ENCODE assay signal across 8 mouse cellular contexts in the genomic region with DNA sequence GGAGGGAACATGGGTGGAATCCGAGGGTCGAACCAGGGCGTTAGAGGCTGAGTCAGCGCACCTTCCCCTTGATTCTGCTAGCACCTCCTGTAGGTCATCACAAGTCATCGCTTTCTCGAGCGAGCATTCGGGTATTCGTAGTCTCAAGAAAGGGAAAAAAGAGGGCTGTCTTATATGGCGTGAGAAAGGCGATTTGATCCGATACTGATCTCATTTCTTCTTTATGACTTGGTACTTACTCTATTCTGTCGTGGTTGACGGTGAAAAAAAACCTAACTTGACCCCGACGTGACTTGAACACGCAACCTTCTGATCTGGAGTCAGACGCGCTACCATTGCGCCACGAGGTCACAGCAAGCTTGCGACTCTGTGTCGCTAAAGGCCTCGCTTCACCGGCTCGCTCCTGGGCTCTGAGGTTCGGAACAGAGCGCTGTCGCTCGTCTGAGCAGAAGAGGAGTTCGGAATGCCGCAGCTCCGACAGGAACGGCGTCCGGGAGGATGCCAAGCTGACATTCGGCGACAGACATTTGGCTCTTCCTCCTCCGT. TPM values are rescaled to one million over a fixed set of nuclear protein-coding genes. Genes with fewer than 3 reads are reported as not detected.
A peak's percentile ranks its signal among the peaks of the same experiment; 100 is the strongest.
DNase-seq lines count a peak whose midpoint lies in the region; ATAC-seq and TF ChIP-seq lines count a peak whose summit lies in the region.

No protein-coding gene starts in this region.

- no peaks in the 10 kb centered on the region for H3K36me3 ChIP-seq in embryonic facial prominence, embryonic 14.5 days (ENCODE audit: control insufficient read depth, insufficient read depth, low read length)
- H3K36me3 ChIP-seq in heart, adult 2 months (ENCODE audit: control insufficient read depth, insufficient read depth, low read length): no peaks in the 10 kb centered on the region
- no peaks in the 10 kb centered on the region for H3K36me3 ChIP-seq in kidney, adult 2 months (ENCODE audit: control insufficient read depth, insufficient read depth, low read length)
- H3K36me3 ChIP-seq in limb, embryonic 11.5 days (ENCODE audit: control insufficient read depth, insufficient read depth, low read length): no peaks in the 10 kb centered on the region
- H3K36me3 ChIP-seq in midbrain, embryonic 13.5 days: no peaks in the 10 kb centered on the region
- no peaks in the 10 kb centered on the region for H3K36me3 ChIP-seq in small intestine, adult 2 months (ENCODE audit: control insufficient read depth, insufficient read depth, low read length)

- DNase-seq in 3T3-L1 (ENCODE audit: low read depth, low spot score): peak; percentile 90
- DNase-seq in adrenal gland, postnatal 4 days (ENCODE audit: low spot score in 2 of 2): peak; percentile 70 to 83
- peak; percentile 90 for DNase-seq in embryonic facial prominence, embryonic 14.5 days (ENCODE audit: low spot score)
- peak; percentile 93 to 98 for DNase-seq in heart, adult 2 months
- DNase-seq in kidney, adult 2 months: peak; percentile 94
- DNase-seq in limb, embryonic 11.5 days (ENCODE audit: low spot score): peak; percentile 97

- TF ChIP-seq CTCF in heart, adult 2 months (IDR thresholded peaks at IDR 0.05): peak; percentile 71
- peak; percentile 37; the same call in 1 of the 2 replicates for TF ChIP-seq CTCF in kidney, adult 2 months (conservative IDR thresholded peaks at IDR 0.05; ENCODE audit: insufficient read depth, insufficient read length, low read depth, low read length)
- peak; percentile 44; the same call in 1 of the 2 replicates for TF ChIP-seq CTCF in small intestine, adult 2 months (IDR thresholded peaks at IDR 0.05; ENCODE audit: extremely low read depth, insufficient read length, insufficient replicate concordance, low read depth, low read length)

- no peaks in the 10 kb centered on the region for H3K9me3 ChIP-seq in embryonic facial prominence, embryonic 14.5 days (ENCODE audit: control insufficient read depth, low read length)
- no peaks in the 10 kb centered on the region for H3K9me3 ChIP-seq in limb, embryonic 11.5 days (ENCODE audit: control insufficient read depth, low read length)
- no peaks in the 10 kb centered on the region for H3K9me3 ChIP-seq in midbrain, embryonic 13.5 days

- peak overlapping the region; percentile 88 for H3K27ac ChIP-seq in embryonic facial prominence, embryonic 14.5 days (replicated peaks; ENCODE audit: low read depth, low read length)
- H3K27ac ChIP-seq in heart, adult 2 months: peak overlapping the region; percentile 100
- peak overlapping the region; percentile 96 for H3K27ac ChIP-seq in kidney, adult 2 months (ENCODE audit: insufficient read depth, low read depth, low read length)
- H3K27ac ChIP-seq in limb, embryonic 11.5 days (replicated peaks; ENCODE audit: low read depth, low read length): peak overlapping the region; percentile 70
- H3K27ac ChIP-seq in midbrain, embryonic 13.5 days: peak overlapping the region; percentile 99
- H3K27ac ChIP-seq in small intestine, adult 2 months (ENCODE audit: insufficient read depth, low read depth, low read length): peak overlapping the region; percentile 98

- intact Hi-C loops in heart, adult 2 months (cut with DNase I): loop anchor here (2.0 to 5.0 kb wide), 4 partner anchors 177 to 475 kb away; a partner anchor contains a TSS

- H3K4me2 ChIP-seq in embryonic facial prominence, embryonic 14.5 days (ENCODE audit: low read depth, low read length): peak overlapping the region; percentile 64
- peak overlapping the region; percentile 43 for H3K4me2 ChIP-seq in limb, embryonic 11.5 days (ENCODE audit: low read depth, severe bottlenecking)
- peak overlapping the region; percentile 53 for H3K4me2 ChIP-seq in midbrain, embryonic 13.5 days (replicated peaks)

- ATAC-seq in embryonic facial prominence, embryonic 14.5 days (ENCODE audit: low read depth): peak; percentile 90
- ATAC-seq in limb, embryonic 11.5 days (ENCODE audit: insufficient number of reproducible peaks, low FRiP score, low TSS enrichment, low read depth): peak; percentile 83
- peak; percentile 90 for ATAC-seq in midbrain, embryonic 13.5 days

- no peaks in the 10 kb centered on the region for H3K4me1 ChIP-seq in embryonic facial prominence, embryonic 14.5 days (ENCODE audit: control insufficient read depth, insufficient read depth, low read length)
- no peaks in the 10 kb centered on the region for H3K4me1 ChIP-seq in heart, adult 2 months (ENCODE audit: control insufficient read depth, insufficient read depth, low read length)
- H3K4me1 ChIP-seq in kidney, adult 2 months (ENCODE audit: control insufficient read depth, insufficient read depth, low read length): no peaks in the 10 kb centered on the region
- H3K4me1 ChIP-seq in limb, embryonic 11.5 days (ENCODE audit: control insufficient read depth, insufficient read depth, low read length): no peaks in the 10 kb centered on the region
- peaks cover 5% of the 10 kb centered on the region for H3K4me1 ChIP-seq in midbrain, embryonic 13.5 days (replicated peaks)
- H3K4me1 ChIP-seq in small intestine, adult 2 months (ENCODE audit: control insufficient read depth, insufficient read depth, insufficient read length, low read length): no peaks in the 10 kb centered on the region

- peak overlapping the region; percentile 76 for H3K9ac ChIP-seq in embryonic facial prominence, embryonic 14.5 days (ENCODE audit: low read depth, low read length)
- peak overlapping the region; percentile 71 for H3K9ac ChIP-seq in heart, adult 2 months (ENCODE audit: low read depth, low read length)
- H3K9ac ChIP-seq in limb, embryonic 11.5 days (ENCODE audit: low read length): peak overlapping the region; percentile 62
- peak overlapping the region; percentile 85 for H3K9ac ChIP-seq in midbrain, embryonic 13.5 days (replicated peaks)

- no peaks in the 10 kb centered on the region for H3K27me3 ChIP-seq in embryonic facial prominence, embryonic 14.5 days (replicated peaks; ENCODE audit: control insufficient read depth, insufficient read depth, low read length)
- H3K27me3 ChIP-seq in heart, adult 2 months (ENCODE audit: control insufficient read depth, insufficient read depth, low read length): no peaks in the 10 kb centered on the region
- no peaks in the 10 kb centered on the region for H3K27me3 ChIP-seq in kidney, adult 2 months (replicated peaks; ENCODE audit: control insufficient read depth, insufficient read depth, low read length)
- no peaks in the 10 kb centered on the region for H3K27me3 ChIP-seq in limb, embryonic 11.5 days (ENCODE audit: control insufficient read depth, insufficient read depth, low read length)
- peaks cover 4% of the 10 kb centered on the region; the same call in 1 of the 2 replicates for H3K27me3 ChIP-seq in midbrain, embryonic 13.5 days
- no peaks in the 10 kb centered on the region; the same call in 1 of the 2 replicates for H3K27me3 ChIP-seq in small intestine, adult 2 months (ENCODE audit: control insufficient read depth, insufficient read depth, low read length)

- TF ChIP-seq EP300 in heart, adult 2 months (IDR thresholded peaks at IDR 0.05; ENCODE audit: insufficient read depth, low read depth, low read length): peak; percentile 93

- 1% methylated on average over 37 of the region's 39 CpGs for WGBS in embryonic facial prominence, embryonic 14.5 days
- WGBS in heart, adult 2 months: 2% methylated on average over 39 of the region's 39 CpGs
- WGBS in kidney, adult 2 months: 1% methylated on average over 39 of the region's 39 CpGs
- WGBS in limb, embryonic 11.5 days: under 1% methylated on average over 39 of the region's 39 CpGs
- WGBS in midbrain, embryonic 13.5 days: 1% methylated on average over 39 of the region's 39 CpGs
- WGBS in small intestine, adult 2 months: 2% methylated on average over 39 of the region's 39 CpGs

- H3K79me2 ChIP-seq in heart, adult 2 months (replicated peaks; ENCODE audit: control insufficient read depth, insufficient read depth, low read length): no peaks in the 10 kb centered on the region

- H3K4me3 ChIP-seq in embryonic facial prominence, embryonic 14.5 days (ENCODE audit: low read depth, low read length): peak overlapping the region; percentile 57
- peak overlapping the region; percentile 94 for H3K4me3 ChIP-seq in heart, adult 2 months
- peak overlapping the region; percentile 92 for H3K4me3 ChIP-seq in kidney, adult 2 months (ENCODE audit: insufficient read depth, low read depth, low read length)
- H3K4me3 ChIP-seq in limb, embryonic 11.5 days (ENCODE audit: low read depth, low read length): peak overlapping the region; percentile 79
- H3K4me3 ChIP-seq in midbrain, embryonic 13.5 days (replicated peaks): peak overlapping the region; percentile 72
- peak overlapping the region; percentile 83 for H3K4me3 ChIP-seq in small intestine, adult 2 months (ENCODE audit: low read depth, low read length)

- peak; percentile 74 for TF ChIP-seq POLR2A in heart, adult 2 months (IDR thresholded peaks at IDR 0.05; ENCODE audit: insufficient read depth, low read depth, low read length)
- peak; percentile 18 for TF ChIP-seq POLR2A in kidney, adult 2 months (IDR thresholded peaks at IDR 0.05; ENCODE audit: low read depth, low read length)
- 0 out of 2 replicates have a peak, but pooled peaks have one; percentile 18 for TF ChIP-seq POLR2A in small intestine, adult 2 months (IDR thresholded peaks at IDR 0.05; ENCODE audit: low read depth, low read length)

RNA-seq across cellular contexts. Expression of a gene that starts 29.6 kb away (rescaled TPM):
- 10 to 100 TPM in 1 of 2 experiments, 1 to 10 TPM in 1; 5.3 to 11.5 TPM for total RNA-seq in adrenal gland, postnatal 4 days (2021)
- 1.4 and 2.3 TPM in 2 replicates for polyA plus RNA-seq in embryonic facial prominence, embryonic 14.5 days (2014; fragmentation: Nextera tagmentation; extraction: Ambion mirVana)
- total RNA-seq in heart, adult 2 months (2021): 10 to 100 TPM; 27.7 to 32.0 TPM
- 51.1 and 92.7 TPM in 2 replicates for polyA plus RNA-seq in heart, adult 2 months (2012; rRNA removed)
- polyA plus RNA-seq in kidney, adult 2 months (2012; rRNA removed): 395 and 444 TPM in 2 replicates
- 0.05 TPM in 1 of 2 replicates, not detected in the other for polyA plus RNA-seq in limb, embryonic 11.5 days (2014; fragmentation: Nextera tagmentation; extraction: Ambion mirVana)
- polyA plus RNA-seq in midbrain, embryonic 13.5 days (2015; fragmentation: Nextera tagmentation; extraction: Ambion mirVana): 0.08 TPM in 1 of 2 replicates, not detected in the other
- polyA plus RNA-seq in small intestine, adult 2 months (2012; rRNA removed): 9.7 and 25.8 TPM in 2 replicates

RNA-seq across cellular contexts. Expression of a gene that starts 46.2 kb away (rescaled TPM):
- 1 to 10 TPM; 2.9 to 4.1 TPM for total RNA-seq in adrenal gland, postnatal 4 days (2021)
- 0.78 and 1.0 TPM in 2 replicates for polyA plus RNA-seq in embryonic facial prominence, embryonic 14.5 days (2014; fragmentation: Nextera tagmentation; extraction: Ambion mirVana)
- under 1 TPM; 0.10 to 0.30 TPM for total RNA-seq in heart, adult 2 months (2021)
- 0.15 and 0.18 TPM in 2 replicates for polyA plus RNA-seq in heart, adult 2 months (2012; rRNA removed)
- 0.08 and 0.10 TPM in 2 replicates for polyA plus RNA-seq in kidney, adult 2 months (2012; rRNA removed)
- polyA plus RNA-seq in limb, embryonic 11.5 days (2014; fragmentation: Nextera tagmentation; extraction: Ambion mirVana): 0.13 TPM in 1 of 2 replicates, not detected in the other
- polyA plus RNA-seq in midbrain, embryonic 13.5 days (2015; fragmentation: Nextera tagmentation; extraction: Ambion mirVana): 13.6 and 15.0 TPM in 2 replicates
- 0.14 and 0.17 TPM in 2 replicates for polyA plus RNA-seq in small intestine, adult 2 months (2012; rRNA removed)

Comparison
In these comparisons a context has a peak if more than half of its experiments do, and no peak if none do; other contexts are left out.
1. Peak in every context shown above with its lines: DNase-seq, ATAC-seq, H3K4me3 ChIP-seq and H3K27ac ChIP-seq.
2. POLR2A ChIP-seq: peak in every context shown above with its lines; median percentile 74 in heart, adult 2 months; 18 in kidney, adult 2 months; 18 in small intestine, adult 2 months.